Mouse (Mus musculus): ENCODE data around the gene Ebf4. TPM values are rescaled to one million over a fixed set of nuclear protein-coding genes. Genes with fewer than 3 reads are reported as not detected.
"Not testable (repeated sequence)": the region's sequence is repeated elsewhere in the genome, so short reads cannot be mapped to it uniquely, and the experiment has no call there.

Gene Ebf4
- total RNA-seq, 2 experiments from 2014 or later, result not detected

DNA sequence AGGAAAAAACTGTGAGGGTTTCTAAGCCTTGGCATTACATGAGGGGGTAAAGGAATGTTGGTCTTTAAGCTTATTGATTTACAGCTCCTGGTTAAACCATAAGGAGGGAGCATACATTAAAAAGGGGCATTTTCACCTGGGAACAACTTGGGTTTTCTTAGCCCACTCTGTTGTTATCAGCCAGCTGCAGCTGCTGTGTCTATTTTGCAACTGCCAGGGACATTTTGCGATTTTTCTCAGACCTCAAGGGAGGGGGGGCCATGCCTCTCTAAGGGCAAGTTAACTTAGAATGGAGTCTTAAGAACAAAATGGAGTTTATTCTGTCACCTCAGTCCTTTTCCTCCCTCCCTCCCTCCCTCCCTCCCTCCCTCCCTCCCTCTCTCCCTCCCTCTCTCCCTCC is 78.1 kb downstream of the Ebf4 start:
- not testable (repeated sequence) for ATAC-seq (replicated peaks; ENCODE audit: poor library complexity)

DNA sequence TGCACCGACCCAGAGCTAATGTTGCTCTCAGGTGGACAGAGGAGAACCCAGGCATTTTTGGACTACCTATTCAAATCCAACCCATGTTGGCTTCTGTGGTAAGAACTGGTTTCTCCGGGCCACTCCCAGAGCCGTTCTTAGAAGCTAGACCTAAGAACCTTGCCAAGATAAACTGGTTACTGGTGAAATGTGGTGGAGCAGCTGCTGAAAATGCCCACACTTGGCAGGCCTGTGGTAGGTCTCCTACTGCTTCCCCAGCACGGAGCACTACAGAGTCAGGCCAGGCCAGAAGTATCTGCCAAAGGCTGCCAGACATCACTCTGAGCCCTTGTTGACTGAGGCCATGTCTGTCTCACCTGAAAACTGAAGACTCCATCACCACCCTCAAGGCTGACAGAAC is 80.0 kb downstream of the Ebf4 start:
- peak; percentile 29; the same call in 1 of the 2 replicates for ATAC-seq (replicated peaks; ENCODE audit: poor library complexity)

DNA sequence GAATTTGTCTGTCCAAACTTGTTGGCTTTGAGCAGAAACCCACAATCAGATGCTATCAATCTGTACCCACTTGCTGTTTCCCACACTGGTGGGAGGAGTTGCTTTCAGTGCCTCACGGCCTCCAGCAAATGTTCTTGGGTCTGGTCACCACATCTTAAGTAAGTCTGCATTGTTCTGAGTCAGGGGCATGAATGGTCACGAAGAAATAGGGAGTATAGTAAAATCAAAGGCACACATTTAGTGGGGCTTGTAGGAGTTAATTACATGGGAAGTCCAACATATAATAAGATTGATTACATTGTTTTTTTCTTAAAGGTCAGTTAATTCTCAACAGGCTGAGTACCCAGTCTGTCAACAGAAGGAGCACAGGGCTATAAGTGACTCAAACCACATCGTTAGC is 88.2 kb downstream of the Ebf4 start:
- ATAC-seq (replicated peaks; ENCODE audit: poor library complexity), result no peak

DNA sequence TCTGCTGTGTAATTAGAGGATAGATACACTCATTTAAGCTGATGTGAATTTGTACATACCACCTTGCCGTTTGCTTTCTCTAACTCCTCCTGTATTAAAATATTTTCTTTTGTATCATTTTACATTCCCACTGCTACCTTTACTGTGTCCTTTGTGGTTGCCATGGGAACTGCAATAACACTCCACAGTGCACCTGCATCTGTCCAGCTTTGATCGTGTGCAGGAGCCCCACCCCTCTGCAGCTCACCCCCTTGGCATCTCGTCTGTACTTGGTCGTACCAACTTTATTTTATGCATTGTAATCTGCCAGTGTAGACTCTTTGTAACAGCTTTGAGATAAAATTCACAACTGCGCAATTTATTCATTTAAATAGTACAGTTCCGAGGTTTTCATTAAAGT is 88.9 kb downstream of the Ebf4 start:
- no peak for ATAC-seq (replicated peaks; ENCODE audit: poor library complexity)

DNA sequence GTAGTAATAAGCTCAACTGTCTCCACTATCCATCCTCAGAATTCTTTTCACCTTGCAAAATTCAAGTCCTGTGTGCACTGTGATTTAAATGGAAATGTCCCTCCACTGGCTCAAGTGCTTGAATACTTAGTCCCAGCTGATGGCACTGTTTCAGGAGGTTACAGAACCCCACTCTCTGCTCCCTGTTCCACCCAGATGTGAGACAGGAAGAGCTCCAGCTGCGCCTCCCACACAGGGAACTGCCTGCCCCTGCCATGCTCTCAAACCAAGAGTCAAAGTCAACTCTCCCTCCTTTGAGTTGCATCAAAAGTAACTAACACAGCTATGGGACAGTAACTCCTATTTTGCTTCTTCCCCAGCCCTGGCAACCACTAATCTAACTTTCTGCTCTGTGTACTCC is 91.2 kb downstream of the Ebf4 start:
- ATAC-seq (replicated peaks; ENCODE audit: poor library complexity), result no peak

DNA sequence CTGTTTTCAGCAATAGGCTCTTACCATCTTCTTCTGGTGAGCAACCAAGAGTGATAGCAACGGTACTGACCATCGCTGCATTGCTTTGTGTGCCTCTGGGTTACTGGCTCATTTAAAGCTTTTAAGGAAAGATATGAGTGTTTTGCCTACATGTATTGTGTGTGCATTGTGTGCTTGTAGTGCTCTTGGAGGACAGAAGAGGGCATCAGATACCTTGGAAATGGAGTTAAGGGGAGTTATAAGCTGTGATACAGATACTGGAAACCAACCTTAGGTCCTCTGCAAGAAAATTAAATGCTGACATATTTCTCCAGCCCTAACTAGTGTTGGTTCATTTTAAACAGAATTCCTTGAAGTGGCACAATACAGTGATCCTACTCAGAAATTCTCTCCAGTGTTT is 93.8 kb downstream of the Ebf4 start:
- ATAC-seq (replicated peaks; ENCODE audit: poor library complexity), result peak; percentile 89

DNA sequence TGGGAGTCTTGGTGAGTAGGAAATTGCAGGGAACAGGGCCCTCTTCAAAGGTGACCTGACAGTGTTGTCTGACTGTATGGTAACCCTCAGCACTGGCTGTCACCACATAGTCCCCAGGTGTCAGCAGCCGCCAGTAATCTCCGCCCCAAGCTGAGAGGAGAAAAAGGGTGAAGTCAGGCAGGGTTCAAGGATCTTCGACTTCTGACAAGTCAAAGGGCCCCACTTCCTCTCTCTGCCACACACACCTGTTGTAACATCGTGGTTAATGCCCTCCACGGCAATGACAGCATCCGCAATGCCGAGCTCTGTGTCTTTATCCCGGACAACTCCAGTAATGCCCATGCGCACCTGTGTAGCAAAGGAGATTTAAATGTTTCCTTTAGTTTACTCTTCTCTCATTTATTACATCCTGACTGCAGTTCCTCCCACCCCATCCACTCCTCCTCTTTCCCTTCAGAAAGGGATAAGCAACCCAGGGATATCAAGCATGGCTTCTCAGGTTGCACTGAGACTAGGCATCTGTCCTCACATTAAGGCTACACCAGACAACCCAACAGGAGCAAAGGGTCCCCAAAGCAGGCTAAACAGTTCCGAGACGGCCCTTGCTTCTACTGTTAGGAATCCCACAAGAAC is 96.1 kb downstream of the Ebf4 start:
- no peak for ATAC-seq (replicated peaks; ENCODE audit: poor library complexity)

DNA sequence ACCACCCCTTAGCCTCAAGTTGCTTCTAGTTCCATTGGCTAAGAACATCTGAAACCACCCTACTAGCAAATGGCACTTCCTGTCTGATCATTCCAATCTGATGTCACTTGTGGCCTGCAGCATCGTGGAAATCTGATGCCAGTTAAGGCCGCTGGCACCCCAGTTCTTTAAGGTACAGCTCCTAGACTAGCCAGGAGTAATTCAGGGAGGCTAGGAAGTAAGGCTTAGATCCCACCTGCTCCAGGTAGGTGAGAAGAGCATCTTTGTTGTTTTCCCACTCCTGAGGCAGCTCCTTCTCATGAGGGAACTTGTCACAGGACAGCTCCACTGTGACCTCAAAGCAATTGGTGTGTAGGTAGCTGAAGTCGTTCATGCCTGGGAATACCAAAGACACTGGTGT is 97.9 kb downstream of the Ebf4 start:
- ATAC-seq (replicated peaks; ENCODE audit: poor library complexity), result no peak

DNA sequence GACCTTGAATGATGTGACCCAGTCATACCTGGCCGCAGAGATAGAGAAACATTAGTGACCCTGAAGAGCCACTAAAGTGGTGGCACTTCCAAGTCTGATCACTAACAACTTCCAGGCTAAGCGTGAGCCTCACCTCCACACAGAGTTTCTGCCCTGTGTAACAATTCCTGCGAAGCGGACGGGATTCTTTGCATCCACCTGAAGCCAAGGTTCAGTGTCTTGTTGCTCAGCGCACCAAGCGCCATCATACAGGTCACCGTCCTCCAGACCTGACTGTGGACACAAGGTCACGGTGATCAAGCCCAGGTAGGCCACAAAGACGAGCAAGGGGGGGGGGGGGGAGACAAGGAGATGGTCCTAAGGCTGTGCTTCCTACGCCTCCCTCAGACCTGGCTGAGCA is 100.7 kb downstream of the Ebf4 start:
- ATAC-seq (replicated peaks; ENCODE audit: poor library complexity), result no peak

DNA sequence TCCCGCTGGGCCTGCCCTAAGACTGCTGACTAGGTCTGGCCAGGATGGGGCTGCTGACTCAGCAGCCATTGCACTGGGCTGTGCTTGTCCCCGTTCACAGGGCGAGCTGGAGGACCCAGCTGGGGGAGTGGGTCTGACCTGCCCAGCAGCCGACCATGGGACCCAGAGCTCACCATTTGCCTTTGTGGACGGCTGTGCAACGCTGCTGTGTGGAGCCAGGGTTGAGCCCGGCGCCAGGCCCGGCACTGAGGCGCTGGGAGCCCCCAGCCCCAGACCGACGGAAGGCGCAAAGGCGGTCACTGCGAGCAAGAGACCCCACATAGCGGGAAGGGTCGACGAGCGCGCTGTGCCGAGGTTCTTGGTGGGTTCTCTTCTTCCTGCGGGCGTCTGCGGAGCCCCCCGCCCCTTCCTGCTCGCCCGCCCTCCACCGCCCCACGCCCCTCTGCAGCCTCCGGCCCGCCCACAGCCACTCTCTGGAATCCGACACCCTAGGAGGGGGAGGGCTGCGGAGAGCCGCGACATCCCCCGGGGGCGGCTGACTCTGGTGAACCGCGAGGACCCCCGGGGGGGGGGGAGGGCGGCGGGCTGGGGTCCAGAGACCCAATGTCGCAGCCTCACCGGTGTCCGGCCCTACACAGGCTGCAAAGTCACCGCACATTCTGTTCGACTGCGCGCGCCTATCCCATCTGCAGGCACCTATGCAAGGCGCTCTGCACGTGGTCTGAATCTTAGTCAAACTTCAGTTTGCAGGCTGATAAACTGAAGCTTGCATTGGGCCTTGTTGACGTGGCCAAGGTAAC is 102.4 kb downstream of the Ebf4 start, which contains the start of gene Cpxm1:
TSS of gene Cpxm1 (minus strand) at position 389 of the 800 bp plus-strand sequence.
- ATAC-seq (replicated peaks; ENCODE audit: poor library complexity), result peak; percentile 56

DNA sequence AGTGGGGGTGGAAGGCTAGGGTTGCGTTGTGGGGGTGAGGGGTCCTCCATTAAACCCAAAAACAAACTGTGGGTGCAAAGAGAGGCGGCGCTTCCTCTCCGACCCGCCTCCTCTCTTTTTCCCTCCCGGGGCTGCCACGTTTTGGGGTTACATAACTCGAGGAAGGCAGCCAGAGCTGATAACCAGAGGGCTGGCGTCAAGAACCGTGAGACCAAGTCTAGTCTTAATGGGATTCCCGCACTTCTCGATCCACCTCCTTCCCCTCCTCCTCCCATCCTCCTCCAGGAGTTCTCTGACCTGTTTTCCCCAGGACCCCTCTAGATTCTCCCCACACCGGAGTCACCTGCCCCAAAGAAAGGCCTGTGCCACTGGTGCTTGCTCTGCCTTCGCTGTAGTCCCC is 103.1 kb downstream of the Ebf4 start:
- ATAC-seq (replicated peaks; ENCODE audit: poor library complexity), result peak; percentile 62

DNA sequence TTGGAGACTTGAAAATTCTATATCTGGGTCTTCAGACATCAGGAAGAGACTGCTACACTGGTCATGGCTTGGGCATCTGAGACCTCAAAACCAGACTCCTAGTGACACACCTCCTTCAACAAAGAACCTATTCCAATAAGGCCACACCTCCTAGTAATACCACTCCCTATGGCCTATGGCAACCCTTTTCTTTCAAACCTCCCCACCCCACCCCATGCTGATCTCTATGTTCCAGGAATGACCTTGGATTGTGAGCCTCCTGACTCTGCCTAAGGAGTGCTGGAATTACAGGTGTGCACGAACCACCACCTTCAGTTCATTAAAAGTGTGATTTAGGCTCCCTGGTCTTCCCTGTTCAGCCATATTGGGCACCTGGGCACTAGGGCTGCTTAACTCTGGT is 105.1 kb downstream of the Ebf4 start:
- ATAC-seq (replicated peaks; ENCODE audit: poor library complexity), result no peak

DNA sequence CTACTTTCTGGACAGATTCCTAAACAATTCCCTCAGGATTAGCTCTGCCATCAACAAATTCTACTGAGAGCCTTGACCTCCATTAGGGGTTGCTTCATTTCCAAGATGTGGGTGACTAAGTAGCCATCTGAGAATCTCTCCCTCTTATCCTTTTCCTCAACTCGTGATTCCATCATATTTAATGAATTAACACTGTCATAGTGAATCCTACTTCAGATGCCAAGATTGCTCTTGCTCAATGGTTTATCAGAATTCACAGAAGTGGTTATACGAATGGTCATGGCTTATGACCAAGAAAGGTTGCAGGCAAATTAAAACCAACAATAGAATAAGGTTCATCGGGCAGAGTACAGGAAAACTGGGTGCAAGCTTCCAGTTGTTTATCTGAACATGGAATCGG is 106.9 kb downstream of the Ebf4 start:
- no peak for ATAC-seq (replicated peaks; ENCODE audit: poor library complexity)

DNA sequence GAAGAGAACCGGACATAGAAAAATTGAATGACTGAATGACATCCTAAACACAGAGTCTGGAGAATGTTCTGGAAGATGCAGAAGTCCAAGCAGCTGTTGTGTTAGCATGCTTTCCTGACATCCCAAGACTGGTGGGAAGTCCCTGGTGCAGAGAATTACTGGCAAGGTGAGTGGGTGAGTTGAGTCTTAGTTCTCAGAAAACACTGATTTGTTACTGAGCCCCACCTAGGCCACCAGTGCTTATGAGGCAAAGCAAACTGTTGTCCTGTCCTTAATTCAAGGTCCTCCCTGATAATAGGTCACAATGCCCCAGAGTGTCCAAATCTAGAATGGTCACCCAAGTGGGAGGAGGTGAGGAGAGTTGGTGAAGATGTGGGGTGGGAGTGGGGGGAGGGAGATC is 110.0 kb downstream of the Ebf4 start, which contains the start of the genes Gm28372 and 1700020A23Rik:
TSS of gene Gm28372 (plus strand) at position 301 of the 400 bp plus-strand sequence.
TSS of gene 1700020A23Rik (plus strand) at position 321 of the 400 bp plus-strand sequence.
- ATAC-seq (replicated peaks; ENCODE audit: poor library complexity), result no peak

DNA sequence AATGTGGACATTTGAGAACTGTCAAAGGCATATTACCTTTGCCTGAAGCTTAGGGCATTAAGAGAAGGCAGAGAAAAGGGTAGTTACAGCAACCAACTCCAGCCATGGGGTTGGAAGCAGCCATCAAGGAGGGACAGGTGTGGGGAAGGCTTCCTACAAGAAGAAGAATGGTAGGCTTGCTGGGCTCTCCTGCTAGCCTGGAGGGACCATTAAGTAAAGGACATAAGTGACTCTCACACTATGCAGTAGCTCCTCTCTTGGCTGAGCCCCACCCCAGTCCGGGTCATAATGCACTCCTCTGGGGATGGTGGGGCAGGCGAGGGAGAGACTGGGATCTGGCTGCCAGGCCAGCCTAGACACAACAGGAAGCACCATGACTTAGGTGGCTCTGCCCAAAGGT is 111.2 kb downstream of the Ebf4 start, which contains the start of gene Tmem239:
TSS of gene Tmem239 (plus strand) at position 301 of the 400 bp plus-strand sequence.
- ATAC-seq (replicated peaks; ENCODE audit: poor library complexity), result no peak

DNA sequence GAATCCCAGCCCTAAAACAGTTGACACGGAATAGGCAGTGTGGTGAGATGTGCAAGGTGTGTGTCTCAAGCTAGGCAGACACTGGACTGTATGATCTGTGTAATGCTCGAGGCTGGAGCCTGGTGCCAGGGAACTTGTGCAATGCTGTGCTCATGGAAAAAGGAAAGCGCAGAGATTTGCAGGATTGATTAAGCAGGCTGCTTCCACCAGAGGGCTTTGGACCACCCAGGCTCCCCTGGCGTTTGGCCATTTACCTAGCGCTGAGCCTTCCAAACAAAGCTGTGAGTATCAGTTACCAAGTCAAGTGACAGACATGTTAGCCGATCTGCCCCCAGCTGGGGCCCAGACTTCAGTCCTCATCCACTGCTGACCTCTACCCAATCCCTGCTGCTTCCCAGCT is 113.2 kb downstream of the Ebf4 start:
- ATAC-seq (replicated peaks; ENCODE audit: poor library complexity), result no peak

DNA sequence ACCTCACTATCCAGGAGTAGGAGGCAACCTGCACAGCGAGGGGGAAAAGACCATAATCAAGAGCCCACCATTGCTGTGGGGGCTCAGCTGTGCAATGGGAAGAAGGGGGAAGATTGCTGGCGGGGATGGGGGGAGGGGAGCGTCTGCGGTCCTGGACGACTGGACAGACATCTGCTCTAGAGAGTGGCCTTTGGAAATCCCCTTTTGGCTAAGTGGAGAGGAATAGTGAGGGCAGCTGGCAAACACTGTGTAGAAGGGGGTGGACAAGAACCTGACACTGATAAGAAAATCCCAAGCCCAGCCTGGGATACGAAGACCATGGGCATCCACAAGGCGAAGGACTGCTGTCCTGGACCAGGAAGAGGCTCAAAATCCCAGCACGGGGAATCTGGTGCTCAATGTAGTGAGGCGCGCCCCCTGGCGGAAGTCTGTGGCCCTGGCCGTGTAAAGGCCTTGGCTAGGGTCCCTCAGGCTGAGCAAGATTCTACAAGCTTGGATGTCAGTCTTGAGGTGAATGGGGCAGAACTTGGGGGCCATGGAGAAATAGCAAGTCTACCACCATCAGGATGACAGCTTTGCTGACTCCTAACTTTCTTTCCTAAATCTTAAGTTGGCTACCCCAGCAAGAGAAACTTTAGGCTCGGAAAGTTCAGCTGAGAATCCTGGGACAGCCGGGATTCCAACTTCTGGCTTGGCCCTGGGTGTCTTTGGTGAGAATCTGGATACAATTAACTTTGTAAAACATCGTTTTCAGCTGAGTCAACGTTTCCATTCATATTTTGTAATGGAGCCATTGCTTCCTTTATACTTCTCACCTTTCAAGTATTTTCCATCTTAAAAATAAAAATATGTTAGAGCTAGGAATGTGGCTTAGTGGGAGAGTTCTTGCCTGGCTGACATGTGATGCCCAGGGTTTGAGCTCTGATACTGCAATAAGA is 116.9 kb downstream of the Ebf4 start:
- ATAC-seq (replicated peaks; ENCODE audit: poor library complexity), result peak; percentile 94

DNA sequence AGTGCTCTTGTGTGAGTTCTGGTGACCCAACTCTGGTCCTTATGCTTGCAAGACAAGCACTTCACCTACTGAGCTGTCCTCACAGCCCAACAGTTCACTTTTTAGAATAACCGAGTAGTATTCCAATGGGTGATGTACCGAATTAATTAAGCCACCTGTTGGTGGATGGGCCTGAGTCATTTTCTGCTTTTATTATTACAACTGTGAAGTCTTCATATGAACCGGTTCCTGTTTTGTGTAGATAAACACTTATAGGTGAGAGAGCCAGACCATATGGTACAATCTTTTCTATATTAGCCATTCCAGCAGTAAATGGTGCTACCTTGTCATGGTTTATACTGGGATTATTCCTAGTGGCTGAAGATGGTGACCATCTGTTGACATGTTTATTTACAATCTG is 117.8 kb downstream of the Ebf4 start:
- no peak for ATAC-seq (replicated peaks; ENCODE audit: poor library complexity)

DNA sequence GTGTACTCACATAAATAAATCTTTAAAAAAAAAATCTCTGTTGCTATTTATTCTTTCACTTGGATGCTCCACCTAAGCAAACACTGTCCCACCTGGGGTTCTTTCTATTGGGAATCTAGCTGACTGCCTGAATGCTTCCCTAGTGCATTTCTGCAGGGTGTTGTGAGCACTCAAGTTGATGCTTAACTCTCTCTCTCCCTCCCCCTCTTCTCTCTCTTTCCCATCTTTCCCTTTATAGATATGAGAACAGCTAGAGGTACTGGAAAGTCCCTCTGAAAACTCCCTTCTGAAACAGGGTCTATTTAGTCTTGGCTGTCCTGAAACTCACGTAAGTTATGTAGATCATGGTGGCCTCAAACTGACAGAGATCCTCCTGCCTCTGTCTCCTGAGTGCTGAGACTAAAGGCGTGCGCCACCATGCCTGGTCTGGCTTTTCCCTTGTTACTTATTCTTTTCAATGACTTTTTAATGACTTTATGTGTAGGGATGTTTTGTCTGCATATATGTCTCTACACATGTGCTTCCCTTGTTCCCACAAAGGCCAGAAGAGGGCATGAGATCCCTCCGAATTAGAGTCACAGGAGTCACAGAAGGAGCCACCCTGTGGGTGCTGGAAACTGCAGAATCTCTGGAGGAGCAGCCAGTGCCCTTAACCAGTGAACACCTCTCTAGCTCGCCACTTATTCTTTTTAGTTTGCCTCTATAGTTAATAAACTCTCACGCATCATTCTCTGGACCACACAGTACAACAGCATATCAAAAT is 119.3 kb downstream of the Ebf4 start:
- ATAC-seq (replicated peaks; ENCODE audit: poor library complexity), result peak; percentile 71
